Mouse (Mus musculus): ENCODE results near the gene Dip2c. TPM values are rescaled to one million over a fixed set of nuclear protein-coding genes. Genes with fewer than 3 reads are reported as not detected.

Dip2c gene
- polyA plus RNA-seq, 1 experiment from 2014 or later = 2.6 TPM

DNA sequence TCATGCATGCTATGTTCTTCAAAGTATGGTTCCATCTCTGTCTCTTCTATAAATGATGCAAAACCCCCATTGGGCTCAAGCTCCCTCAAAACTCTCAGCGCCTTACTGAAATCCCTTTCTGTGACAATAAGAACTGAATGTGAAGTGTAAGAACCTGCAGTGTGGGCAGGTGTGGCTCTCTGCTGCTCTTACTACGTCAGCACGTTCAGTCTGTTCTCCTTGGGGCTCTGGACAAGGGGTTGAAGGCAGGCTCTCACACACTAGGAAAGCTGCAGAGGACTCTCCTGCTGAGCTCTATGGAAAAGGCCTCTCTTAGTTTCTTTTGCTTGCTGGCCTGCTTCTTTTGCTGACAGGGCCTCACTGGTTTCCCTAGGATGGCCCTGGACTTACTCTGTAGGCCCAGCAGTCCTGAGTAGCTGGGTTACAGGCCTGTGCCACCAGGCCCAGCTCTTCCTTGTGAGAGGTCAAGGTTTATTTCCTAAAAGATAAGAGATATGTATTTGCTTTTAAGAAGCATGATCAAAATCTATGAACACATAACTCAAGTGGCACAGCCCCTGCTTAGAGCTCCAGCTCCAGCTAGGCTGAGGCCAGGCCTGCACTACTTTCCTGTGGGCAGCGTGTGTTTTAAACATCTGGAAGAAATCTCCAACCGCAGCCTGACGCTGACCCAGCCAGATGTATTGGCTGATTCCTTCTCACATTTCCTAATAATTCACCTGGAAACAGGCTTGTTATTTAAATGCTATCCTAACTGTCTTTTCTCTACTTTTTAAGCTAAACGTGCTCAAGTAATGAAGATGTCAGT, 432.3 kb downstream of the Dip2c start:
- Histone ChIP-seq H3K27me3 (ENCODE audit: control insufficient read depth, insufficient read depth, low read length) (no peaks in the 10 kb centered on the region), H3K9me3 (ENCODE audit: control insufficient read depth, low read length) (no peaks in the 10 kb centered on the region), H3K4me2 (replicated peaks; ENCODE audit: low read depth) (no peak overlapping the region), H3K27ac (replicated peaks) (no peak overlapping the region), H3K4me1 (replicated peaks; ENCODE audit: control insufficient read depth, insufficient read depth) (no peaks in the 10 kb centered on the region), H3K9ac (ENCODE audit: low read length) (no peak overlapping the region), H3K36me3 (ENCODE audit: control insufficient read depth, insufficient read depth, low read length) (peaks cover 2% of the 10 kb centered on the region; the same call in 1 of the 2 replicates), H3K4me3 (ENCODE audit: low read depth, low read length) (no peak overlapping the region)
- no peak for TF ChIP-seq EP300 (optimal IDR thresholded peaks at IDR 0.05)
- TF ChIP-seq CTCF (IDR thresholded peaks at IDR 0.05; ENCODE audit: low read depth) = no peak
- WGBS = 71% methylated on average over 7 of the region's 7 CpGs
- DNase-seq (ENCODE audit: low spot score) = no peak
- ATAC-seq (ENCODE audit: low FRiP score, low TSS enrichment) = no peak

DNA sequence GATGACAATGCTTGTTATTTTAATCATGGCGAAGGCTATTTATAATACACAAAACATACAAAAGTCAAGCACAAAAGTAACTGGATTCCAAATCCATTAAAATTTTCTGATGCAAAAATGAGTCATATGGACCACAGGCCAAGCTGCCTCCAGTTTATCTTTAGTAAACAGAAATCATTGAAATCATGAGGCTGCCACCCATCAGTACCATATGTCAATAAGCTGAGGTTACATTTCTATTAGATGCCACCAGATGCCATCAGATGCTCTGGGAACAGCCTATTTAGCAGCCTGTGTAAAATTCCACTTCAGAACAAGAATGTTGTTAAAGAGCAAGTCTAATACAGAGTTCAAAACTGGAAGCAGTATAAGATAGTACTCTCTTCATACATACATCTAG, 436.1 kb downstream of the Dip2c start:
- H3K9me3 ChIP-seq (ENCODE audit: control insufficient read depth, low read length) = no peaks in the 10 kb centered on the region
- no peak for TF ChIP-seq EP300 (optimal IDR thresholded peaks at IDR 0.05)
- no peak for ATAC-seq (ENCODE audit: low FRiP score, low TSS enrichment)
- peaks cover 4% of the 10 kb centered on the region; the same call in 1 of the 2 replicates for H3K36me3 ChIP-seq (ENCODE audit: control insufficient read depth, insufficient read depth, low read length)
- H3K9ac ChIP-seq (ENCODE audit: low read length) = no peak overlapping the region
- no peak overlapping the region for H3K4me2 ChIP-seq (replicated peaks; ENCODE audit: low read depth)
- no peaks in the 10 kb centered on the region for H3K4me1 ChIP-seq (replicated peaks; ENCODE audit: control insufficient read depth, insufficient read depth)
- no peak overlapping the region for H3K27ac ChIP-seq (replicated peaks)
- no peaks in the 10 kb centered on the region for H3K27me3 ChIP-seq (ENCODE audit: control insufficient read depth, insufficient read depth, low read length)
- DNase-seq (ENCODE audit: low spot score) = no peak
- WGBS = 82% methylated on average over 1 of the region's 1 CpGs
- no peak overlapping the region for H3K4me3 ChIP-seq (ENCODE audit: low read depth, low read length)

DNA sequence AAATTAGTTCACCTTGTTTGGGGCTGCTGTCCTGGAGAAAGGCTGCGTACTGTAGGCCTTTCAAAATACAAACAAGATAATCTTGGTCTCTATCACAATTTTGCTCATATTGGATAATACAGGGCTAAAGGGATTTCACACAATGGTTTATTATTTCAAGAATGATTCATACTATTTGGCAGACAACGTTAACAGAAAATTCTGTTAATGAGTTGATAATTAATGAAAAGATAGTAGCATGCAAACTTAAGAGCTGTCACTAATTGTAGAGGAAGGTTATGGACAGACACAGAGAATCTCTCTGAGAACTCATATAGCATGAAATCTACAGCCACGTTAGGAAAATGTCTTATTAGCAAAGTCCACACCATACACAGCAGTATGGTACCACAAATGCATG, 436.6 kb downstream of the Dip2c start:
- Histone ChIP-seq H3K27ac (replicated peaks) (no peak overlapping the region), H3K36me3 (ENCODE audit: control insufficient read depth, insufficient read depth, low read length) (peaks cover 4% of the 10 kb centered on the region; the same call in 1 of the 2 replicates), H3K27me3 (ENCODE audit: control insufficient read depth, insufficient read depth, low read length) (no peaks in the 10 kb centered on the region), H3K4me3 (ENCODE audit: low read depth, low read length) (no peak overlapping the region), H3K9me3 (ENCODE audit: control insufficient read depth, low read length) (no peaks in the 10 kb centered on the region), H3K4me2 (replicated peaks; ENCODE audit: low read depth) (no peak overlapping the region), H3K4me1 (replicated peaks; ENCODE audit: control insufficient read depth, insufficient read depth) (no peaks in the 10 kb centered on the region), H3K9ac (ENCODE audit: low read length) (no peak overlapping the region)
- WGBS = 77% methylated on average over 3 of the region's 3 CpGs
- DNase-seq (ENCODE audit: low spot score) (no peak), ATAC-seq (ENCODE audit: low FRiP score, low TSS enrichment) (no peak)
- no peak for TF ChIP-seq CTCF (IDR thresholded peaks at IDR 0.05; ENCODE audit: low read depth)
- no peak for TF ChIP-seq EP300 (optimal IDR thresholded peaks at IDR 0.05)

DNA sequence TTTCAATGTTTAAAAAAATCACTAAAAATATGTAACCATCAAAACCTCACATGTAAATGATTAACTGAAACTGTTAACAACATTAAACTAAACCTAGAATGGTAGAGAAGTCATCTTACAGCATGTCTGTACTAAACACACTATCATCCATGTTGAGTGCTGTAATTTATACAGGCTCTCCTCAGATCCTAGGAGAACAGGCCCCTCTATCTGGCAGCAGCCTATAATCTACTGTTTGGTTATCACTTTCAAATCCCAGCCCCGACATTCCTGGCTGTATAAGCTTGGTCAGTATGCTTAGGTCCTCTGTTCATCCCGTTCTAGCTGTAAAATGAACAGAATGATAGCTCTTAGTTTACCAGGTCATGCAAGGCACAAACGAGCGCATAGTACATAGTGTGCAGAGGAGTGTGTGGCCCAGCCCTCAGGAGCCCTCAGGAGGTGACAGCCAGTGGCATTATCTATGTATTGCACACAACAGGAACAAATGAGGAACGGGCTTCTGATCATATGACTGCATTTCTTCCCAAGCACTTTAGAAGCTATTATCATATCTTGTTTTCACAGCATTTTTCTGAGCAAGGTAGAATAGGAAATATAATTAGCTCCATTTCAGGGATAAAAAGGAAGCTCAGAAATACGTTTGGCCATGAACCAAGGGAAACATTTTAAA, 437.3 kb downstream of the Dip2c start:
- 80% methylated on average over 6 of the region's 6 CpGs for WGBS
- Histone ChIP-seq H3K4me1 (replicated peaks; ENCODE audit: control insufficient read depth, insufficient read depth) (no peaks in the 10 kb centered on the region), H3K27me3 (ENCODE audit: control insufficient read depth, insufficient read depth, low read length) (no peaks in the 10 kb centered on the region), H3K4me2 (replicated peaks; ENCODE audit: low read depth) (no peak overlapping the region), H3K36me3 (ENCODE audit: control insufficient read depth, insufficient read depth, low read length) (peaks cover 4% of the 10 kb centered on the region; the same call in 1 of the 2 replicates), H3K27ac (replicated peaks) (no peak overlapping the region), H3K4me3 (ENCODE audit: low read depth, low read length) (no peak overlapping the region), H3K9ac (ENCODE audit: low read length) (no peak overlapping the region), H3K9me3 (ENCODE audit: control insufficient read depth, low read length) (no peaks in the 10 kb centered on the region)
- no peak for DNase-seq (ENCODE audit: low spot score)
- no peak for ATAC-seq (ENCODE audit: low FRiP score, low TSS enrichment)
- TF ChIP-seq EP300 (optimal IDR thresholded peaks at IDR 0.05) (no peak), CTCF (IDR thresholded peaks at IDR 0.05; ENCODE audit: low read depth) (no peak)

DNA sequence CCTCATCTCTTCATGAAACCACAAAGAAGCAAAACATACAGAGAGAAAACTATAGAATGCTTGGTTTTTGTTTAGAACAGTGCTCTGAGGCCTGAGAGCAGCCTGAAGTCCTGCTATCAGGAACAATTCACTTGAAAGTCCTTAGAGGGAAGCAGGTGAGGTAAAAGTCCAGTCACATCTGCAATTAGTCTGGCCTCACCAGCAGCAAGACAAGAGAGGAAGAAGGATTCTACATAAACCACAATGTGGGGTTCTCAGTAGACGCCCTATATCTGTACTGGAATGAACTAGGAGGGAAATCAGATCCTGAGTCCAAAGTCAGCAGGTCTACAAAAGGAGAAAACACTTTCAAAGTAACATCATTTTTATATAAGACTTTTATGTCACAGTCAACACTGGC, 438.9 kb downstream of the Dip2c start:
- Histone ChIP-seq H3K9ac (ENCODE audit: low read length) (no peak overlapping the region), H3K27me3 (ENCODE audit: control insufficient read depth, insufficient read depth, low read length) (no peaks in the 10 kb centered on the region), H3K4me2 (replicated peaks; ENCODE audit: low read depth) (no peak overlapping the region), H3K9me3 (ENCODE audit: control insufficient read depth, low read length) (no peaks in the 10 kb centered on the region), H3K36me3 (ENCODE audit: control insufficient read depth, insufficient read depth, low read length) (peaks cover 6% of the 10 kb centered on the region; the same call in 1 of the 2 replicates), H3K27ac (replicated peaks) (no peak overlapping the region), H3K4me3 (ENCODE audit: low read depth, low read length) (no peak overlapping the region), H3K4me1 (replicated peaks; ENCODE audit: control insufficient read depth, insufficient read depth) (no peaks in the 10 kb centered on the region)
- 72% methylated on average over 1 of the region's 1 CpGs for WGBS
- TF ChIP-seq CTCF (IDR thresholded peaks at IDR 0.05; ENCODE audit: low read depth) (no peak), EP300 (optimal IDR thresholded peaks at IDR 0.05) (no peak)
- no peak for DNase-seq (ENCODE audit: low spot score)
- ATAC-seq (ENCODE audit: low FRiP score, low TSS enrichment) = no peak

Other genes starting within 250 kb of the Dip2c start
- gene Larp4b, start 182.6 kb upstream of the Dip2c start, polyA plus RNA-seq (2015; fragmentation: Nextera tagmentation; extraction: Ambion mirVana) = 28.4 and 29.0 TPM in 2 replicates